Mouse (Mus musculus) layer of hippocampus, adult 9-10 months (tissue): ENCODE results near the gene D5Ertd579e.

Source experiments
- DNase-seq: peaks from one replicate; pipeline ENCODE4 v3.0.0; 2022; ENCODE audit warnings: low spot score

The D5Ertd579e gene

GRCm38 (mm10) chr5:36608939-36609499 lies 86.8 kb downstream of the D5Ertd579e start:
- no peak for DNase-seq

- no peak for DNase-seq
Measured at GRCm38 (mm10) chr5:36603031-36603430, 92.8 kb downstream of the D5Ertd579e start.

- no peak for DNase-seq
Measured at GRCm38 (mm10) chr5:36602028-36602427, 93.8 kb downstream of the D5Ertd579e start.

DNA sequence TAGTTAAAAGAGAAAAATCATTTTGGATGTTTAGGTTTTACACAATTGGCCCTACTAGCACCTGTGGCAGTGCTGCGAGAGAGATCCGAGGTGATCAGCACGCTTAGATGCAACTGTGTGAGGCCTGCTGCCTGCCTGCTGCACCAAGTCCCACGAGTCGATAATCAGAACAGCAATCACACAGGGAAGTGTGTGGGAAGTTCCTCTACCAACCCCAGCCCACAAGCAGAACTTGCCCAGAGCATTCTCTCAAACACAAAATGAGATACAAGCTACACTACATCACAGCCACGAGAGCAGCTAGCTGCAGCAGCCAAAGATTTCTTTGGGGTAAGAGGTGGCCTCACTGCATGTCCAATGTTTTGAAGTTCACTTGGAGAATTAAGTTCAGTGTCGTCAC lies 94.3 kb downstream of the D5Ertd579e start:
- DNase-seq: no peak

- no peak for DNase-seq
Measured at GRCm38 (mm10) chr5:36598883-36599282, 96.9 kb downstream of the D5Ertd579e start.

DNA sequence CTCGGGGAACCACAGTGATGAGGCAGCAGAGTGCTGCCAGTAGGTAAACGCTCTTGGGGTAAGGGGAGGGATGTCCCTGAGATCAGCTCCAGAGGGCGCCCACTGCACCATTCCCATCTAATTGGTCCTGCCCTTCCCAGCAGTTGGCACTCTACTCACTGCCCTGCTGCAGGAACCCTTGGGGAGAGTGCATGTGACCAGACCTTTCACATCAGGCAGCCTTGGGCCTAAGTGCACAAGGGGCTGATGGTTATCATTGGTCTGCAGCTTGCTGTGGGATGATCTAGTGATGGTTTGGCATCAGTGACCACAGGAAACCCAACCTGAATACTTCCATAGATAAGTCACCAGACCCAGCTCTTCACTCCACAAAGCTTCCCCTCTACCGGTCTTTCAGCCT lies 98.2 kb downstream of the D5Ertd579e start:
- DNase-seq: no peak

- DNase-seq: no peak
Measured at GRCm38 (mm10) chr5:36596225-36596624, 99.6 kb downstream of the D5Ertd579e start.

GRCm38 (mm10) chr5:36595115-36595514 lies 100.7 kb downstream of the D5Ertd579e start:
- DNase-seq: no peak

DNA sequence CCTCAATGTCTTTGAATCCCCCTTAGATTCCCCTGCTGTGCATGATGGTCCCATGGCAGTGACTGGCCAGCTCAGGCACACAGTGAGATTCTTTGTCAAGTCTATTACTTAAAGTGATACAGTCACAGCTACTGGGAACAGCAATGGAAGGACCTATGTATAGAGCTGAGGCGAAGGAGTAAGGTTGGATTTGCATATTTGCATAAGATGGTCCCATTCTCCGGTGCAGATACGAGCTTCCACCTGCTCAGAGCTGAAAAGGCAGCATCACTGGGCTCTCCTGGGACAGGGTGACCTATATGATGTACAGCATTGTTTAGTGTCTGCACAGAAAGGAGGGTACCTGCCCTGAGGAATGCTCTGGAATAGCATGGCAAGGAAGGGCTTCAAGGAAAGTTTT lies 101.5 kb downstream of the D5Ertd579e start:
- DNase-seq: no peak

GRCm38 (mm10) chr5:36593176-36593575 lies 102.6 kb downstream of the D5Ertd579e start, which contains the start of gene Tbc1d14:
TSS of gene Tbc1d14 (minus strand) at chr5:36593276.
- no peak for DNase-seq

DNA sequence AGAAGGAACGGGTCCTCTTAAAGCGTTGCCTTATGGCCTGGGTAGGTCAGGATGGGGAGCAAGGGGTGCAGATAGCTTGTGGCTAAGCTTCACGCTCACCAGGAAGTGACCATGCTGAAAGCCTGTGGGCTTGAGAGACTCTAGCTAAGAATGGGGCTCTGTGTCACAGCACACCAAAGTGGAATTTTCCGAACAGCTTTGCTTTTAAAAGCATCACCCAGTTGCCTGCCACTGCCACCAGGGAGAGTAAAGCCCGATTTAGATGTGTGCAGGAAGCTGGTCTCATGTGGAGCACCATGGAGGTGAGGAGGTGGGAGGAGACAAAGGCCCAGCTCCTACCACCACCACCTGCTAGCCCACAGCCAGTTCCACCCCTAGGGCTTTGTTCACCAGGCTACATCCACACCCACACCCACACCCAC lies 105.3 kb downstream of the D5Ertd579e start:
- no peak for DNase-seq

- DNase-seq: no peak
Measured at GRCm38 (mm10) chr5:36584299-36584698, 111.5 kb downstream of the D5Ertd579e start.

GRCm38 (mm10) chr5:36581924-36582642 lies 113.7 kb downstream of the D5Ertd579e start:
- DNase-seq: peak; percentile 97

DNA sequence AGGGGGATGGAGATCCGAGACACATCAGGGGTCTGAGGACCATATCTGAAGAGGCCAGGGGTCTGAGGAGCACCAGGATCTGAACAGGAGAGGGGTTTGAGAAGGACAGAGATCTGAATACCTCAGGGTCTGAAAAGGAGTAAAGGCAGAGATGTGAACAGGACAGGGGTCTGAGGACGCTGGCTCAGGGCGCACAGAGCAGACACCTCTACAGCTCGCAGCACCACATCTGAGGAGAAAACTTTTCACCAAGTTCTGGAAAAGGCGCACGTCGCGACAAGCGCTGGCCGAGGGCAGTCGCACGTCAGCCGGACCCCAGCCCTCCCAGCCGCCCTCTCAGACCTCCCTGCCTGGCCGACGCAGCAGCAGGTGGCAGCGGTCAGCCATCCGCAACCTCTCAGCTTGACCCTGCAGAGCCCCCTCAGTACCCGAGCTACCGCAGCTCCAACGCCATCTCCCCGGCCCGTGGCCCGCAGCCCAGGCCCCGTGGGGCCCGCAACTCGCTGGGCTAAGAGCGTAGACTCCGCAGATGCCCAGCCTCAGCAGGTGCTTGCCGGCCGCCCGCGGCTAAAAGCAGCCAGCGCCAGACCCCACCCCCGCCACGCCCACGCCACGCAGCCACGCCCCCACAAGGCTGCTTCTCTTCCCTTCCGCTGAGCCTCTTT lies 114.4 kb downstream of the D5Ertd579e start:
- DNase-seq: no peak

- no peak for DNase-seq
Measured at GRCm38 (mm10) chr5:36579967-36580366, 115.9 kb downstream of the D5Ertd579e start.

DNA sequence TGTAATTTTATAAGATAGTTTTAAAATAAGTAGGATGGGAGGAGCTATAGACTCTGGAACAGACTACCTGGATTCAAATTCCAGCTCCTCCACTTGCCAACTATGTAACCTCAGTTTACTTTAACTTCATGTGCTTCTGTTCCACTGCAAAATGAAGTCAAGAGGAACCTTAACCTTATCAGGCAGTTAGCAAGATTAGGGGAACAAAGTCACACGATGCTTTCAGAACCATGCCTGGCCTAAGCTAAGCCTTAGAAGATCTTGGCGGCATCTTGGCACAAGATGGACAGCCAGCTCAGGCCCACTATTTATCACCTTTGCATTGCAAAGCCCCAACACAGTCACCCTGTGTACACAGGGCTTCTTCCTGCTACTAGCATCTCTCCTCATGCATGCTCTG lies 116.8 kb downstream of the D5Ertd579e start:
- DNase-seq: no peak

DNA sequence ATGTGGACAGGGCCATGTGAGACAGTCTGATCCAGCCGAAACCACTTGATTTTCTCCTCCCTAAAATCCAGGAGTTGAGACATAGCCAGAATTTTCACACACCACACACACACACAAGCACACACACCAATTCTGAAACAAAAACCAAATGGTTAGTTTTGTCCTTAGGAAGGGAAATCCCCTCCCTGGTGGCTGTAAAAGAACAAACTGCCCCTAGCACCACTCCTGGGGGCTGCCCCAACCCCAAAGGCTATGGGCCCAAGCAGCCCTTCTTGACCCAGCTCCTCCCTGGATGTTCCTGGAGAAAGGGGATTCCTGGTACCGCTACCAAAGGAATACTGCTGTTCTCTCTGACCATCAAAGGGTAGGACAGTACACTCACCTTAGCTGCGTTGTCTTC lies 119.4 kb downstream of the D5Ertd579e start:
- no peak for DNase-seq

GRCm38 (mm10) chr5:36575745-36576144 lies 120.1 kb downstream of the D5Ertd579e start:
- no peak for DNase-seq

DNA sequence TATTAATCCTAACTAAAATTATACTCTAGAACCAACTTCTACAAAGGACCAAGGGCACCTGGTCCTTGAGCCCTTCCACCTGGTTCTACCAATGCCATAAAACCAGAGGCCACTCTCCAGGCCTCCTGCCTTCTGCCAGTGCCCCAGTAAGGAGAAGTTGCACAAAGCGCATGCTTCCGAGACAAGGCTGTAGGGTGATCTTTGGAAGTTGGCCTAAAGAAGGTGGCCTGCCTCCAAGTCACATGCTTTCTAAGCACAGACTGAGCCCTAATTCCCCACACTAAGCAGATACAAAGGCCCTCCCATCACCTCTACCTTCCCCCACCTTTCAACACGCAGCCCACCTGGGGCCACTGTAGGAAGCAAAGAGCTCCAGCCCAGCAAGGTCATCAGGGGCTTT lies 120.6 kb downstream of the D5Ertd579e start:
- no peak for DNase-seq

DNA sequence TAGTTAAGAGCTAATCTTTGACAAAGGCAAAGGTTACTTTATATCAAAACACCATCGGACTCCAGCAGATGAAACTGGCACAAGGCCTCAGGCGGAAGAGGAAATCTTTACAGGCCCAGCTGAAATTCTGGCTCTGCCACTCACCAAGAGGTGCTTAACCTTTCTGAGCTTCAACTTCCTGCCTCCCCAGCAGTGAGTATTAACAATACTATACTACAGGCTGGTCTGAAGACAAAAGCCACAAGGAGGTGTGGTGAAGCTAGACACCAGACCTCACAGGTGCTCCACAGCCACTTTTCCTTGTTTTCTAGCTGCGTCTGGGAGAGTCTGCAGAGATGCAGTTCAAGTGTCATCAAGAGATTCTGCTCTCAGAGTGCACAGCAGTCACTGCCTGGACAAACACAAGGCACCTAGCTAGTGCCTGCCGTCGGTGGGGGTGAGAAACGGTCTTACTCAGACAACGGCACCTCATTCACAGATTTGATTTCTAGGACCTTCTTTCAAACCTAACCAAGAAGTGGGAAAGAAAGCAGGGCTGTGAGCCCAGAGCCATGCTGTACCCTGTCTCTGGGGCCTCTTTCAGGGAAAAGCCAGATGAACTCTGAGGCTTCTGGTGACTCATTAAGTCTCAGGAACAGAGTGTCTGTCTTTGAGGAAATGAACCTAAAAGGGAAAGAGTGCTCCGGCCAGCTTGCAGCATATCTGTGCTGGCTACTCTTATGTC lies 121.5 kb downstream of the D5Ertd579e start:
- DNase-seq: no peak

- DNase-seq: no peak
Measured at GRCm38 (mm10) chr5:36573354-36573753, 122.5 kb downstream of the D5Ertd579e start.

GRCm38 (mm10) chr5:36571371-36571770 lies 124.5 kb downstream of the D5Ertd579e start:
- DNase-seq: no peak
